Mouse (Mus musculus): Measurements from ENCODE around the gene Cdk6. TPM values are rescaled to one million over a fixed set of nuclear protein-coding genes. Genes with fewer than 3 reads are reported as not detected.
A peak's percentile ranks its signal among the peaks of the same experiment; 100 is the strongest.
"Not testable (repeated sequence)": the region's sequence is repeated elsewhere in the genome, so short reads cannot be mapped to it uniquely, and the experiment has no call there.

Gene Cdk6
- polyA plus RNA-seq (2015; fragmentation: Nextera tagmentation; extraction: Ambion mirVana): 31.7 and 45.4 TPM in 2 replicates

DNA sequence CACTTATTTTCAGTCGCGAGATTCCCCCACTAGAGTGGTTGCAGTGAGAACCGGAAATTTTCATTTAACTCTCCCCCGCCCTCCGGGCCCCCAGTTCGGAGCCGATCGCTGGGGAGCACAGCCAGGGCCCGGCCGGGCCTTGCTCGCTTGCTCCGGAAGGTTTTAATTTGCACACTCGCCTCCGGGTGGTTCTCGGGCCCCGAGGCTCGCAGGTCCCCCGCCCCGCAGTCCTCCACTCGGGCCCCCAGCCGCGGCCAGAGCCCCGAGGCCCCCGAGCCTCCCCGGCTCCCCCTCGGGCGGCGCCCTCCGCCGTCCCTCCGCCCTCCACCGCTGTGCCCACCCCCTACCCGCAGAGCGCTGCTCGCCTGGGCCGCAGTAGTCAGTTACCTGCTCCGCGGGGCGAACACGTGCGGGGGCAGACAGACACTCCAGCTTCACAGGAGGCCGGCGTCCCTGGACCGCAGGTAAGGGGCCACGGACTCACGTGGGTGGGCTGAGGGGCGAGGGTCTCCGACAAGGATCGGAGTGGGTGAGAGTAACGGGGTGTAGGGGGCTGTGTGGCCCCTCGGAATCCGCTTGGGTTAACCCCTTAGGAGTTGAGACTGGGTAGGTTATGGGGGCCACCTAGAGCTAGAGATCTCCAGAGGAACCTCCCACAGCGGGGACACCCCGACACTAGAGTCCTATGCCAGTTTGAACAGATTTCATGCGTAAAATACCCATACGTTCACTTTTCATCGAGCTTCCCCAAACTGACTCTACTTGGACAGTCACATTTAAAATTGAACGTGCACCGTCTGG is at the start of gene Cdk6:
Gene Cdk6 (plus strand): TSS at position 375 of the 801 bp plus-strand sequence.
- WGBS: under 1% methylated on average over 52 of the region's 59 CpGs
- Histone ChIP-seq H3K9ac (peak within 1 kb of the TSS; percentile 83), H3K4me2 (peak within 1 kb of the TSS; percentile 83), H3K36me3 (no peaks in the 10 kb centered on the region), H3K27ac (peak within 1 kb of the TSS; percentile 94), H3K9me3 (replicated peaks) (no peaks in the 10 kb centered on the region), H3K4me3 (peak within 1 kb of the TSS; percentile 84), H3K27me3 (no peaks in the 10 kb centered on the region), H3K4me1 (replicated peaks) (peaks cover 2% of the 10 kb centered on the region; the same call in 1 of the 2 replicates)
- peak; percentile 38 for ATAC-seq (replicated peaks; ENCODE audit: insufficient number of reproducible peaks, insufficient read depth, low FRiP score, low read depth)

DNA sequence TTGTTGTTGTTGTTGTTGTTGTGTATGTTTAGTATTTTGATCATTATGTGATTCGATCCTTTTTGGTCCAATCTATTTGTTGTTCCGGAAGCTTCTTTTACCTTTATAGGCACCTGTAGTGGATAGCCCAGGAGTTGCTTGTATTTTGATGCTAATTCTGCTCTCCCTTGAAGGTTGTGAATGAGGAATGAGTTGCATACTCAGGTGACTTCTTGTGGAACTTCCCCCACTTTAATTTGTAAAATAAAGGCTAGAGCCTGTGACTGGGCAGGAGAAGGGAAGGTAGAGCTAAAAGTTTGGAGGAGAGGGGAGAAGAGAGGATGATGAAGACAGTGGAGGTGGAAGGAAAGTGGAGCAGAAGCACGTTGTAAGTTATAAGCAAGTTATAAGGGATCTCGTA is 47.6 kb upstream of the Cdk6 start:
- Histone ChIP-seq H3K36me3 (no peaks in the 10 kb centered on the region), H3K27ac (no peak overlapping the region), H3K4me2 (no peak overlapping the region), H3K4me1 (replicated peaks) (no peaks in the 10 kb centered on the region), H3K9ac (no peak overlapping the region), H3K27me3 (no peaks in the 10 kb centered on the region), H3K9me3 (replicated peaks) (no peaks in the 10 kb centered on the region), H3K4me3 (no peak overlapping the region)
- ATAC-seq (replicated peaks; ENCODE audit: insufficient number of reproducible peaks, insufficient read depth, low FRiP score, low read depth): no peak
- WGBS: 87% methylated on average over 4 of the region's 4 CpGs

DNA sequence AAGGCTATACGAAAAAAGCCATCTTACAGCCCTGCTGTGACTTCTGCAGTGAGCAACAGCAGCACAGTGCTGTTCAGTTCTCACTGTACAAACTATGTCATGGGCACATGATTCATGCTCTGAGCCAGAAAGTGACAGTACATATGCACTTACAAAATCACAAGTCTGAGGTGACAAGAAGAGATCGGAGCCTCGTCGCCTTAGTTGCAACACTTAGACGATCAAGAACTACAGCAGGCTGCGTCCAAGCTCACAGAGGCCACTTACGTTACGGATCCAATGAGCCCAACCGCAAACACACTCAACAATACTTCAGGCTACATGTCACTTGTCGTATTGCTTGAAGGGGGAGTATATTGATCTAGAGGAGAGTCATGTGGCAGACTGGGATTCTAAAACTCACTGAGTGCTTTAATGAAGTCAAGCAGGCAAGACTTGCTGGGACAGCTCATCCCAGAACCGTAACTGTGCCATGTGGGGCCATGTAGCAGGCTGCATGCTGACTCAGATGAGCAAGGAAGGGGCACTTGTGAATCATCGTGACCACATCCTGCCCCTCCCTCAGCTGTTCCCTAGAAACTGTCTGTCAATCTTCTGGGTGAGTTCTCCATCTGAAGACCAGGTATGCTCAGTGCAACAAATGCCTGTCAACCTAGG is 40.4 kb upstream of the Cdk6 start:
- no peaks in the 10 kb centered on the region for H3K27me3 ChIP-seq
- WGBS: 67% methylated on average over 12 of the region's 12 CpGs
- H3K36me3 ChIP-seq: no peaks in the 10 kb centered on the region
- H3K4me2 ChIP-seq: no peak overlapping the region
- no peak overlapping the region for H3K4me3 ChIP-seq
- no peaks in the 10 kb centered on the region for H3K9me3 ChIP-seq (replicated peaks)
- ATAC-seq (replicated peaks; ENCODE audit: insufficient number of reproducible peaks, insufficient read depth, low FRiP score, low read depth): no peak
- H3K4me1 ChIP-seq (replicated peaks): no peaks in the 10 kb centered on the region; the same call in 1 of the 2 replicates
- H3K27ac ChIP-seq: no peak overlapping the region
- no peak overlapping the region for H3K9ac ChIP-seq

DNA sequence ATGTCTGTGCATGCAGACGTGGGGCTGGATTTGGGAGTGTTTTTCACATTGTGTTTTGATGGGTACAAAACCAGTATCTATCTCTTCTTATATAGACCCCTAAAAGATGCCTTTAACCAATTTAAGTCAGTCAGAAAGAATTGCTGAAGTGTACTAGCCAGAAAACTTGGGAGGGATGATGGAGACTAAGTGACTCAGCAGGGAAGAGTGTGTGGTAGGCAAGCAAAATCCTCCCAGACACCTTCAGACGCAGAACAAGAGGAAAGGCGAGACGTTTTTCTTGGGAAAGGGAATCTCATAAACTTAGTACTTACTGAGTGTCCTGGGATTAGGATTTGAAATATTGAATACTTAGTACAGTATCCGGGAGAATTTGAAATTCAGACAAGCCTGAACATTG is 39.8 kb upstream of the Cdk6 start:
- no peak overlapping the region for H3K4me3 ChIP-seq
- H3K9ac ChIP-seq: no peak overlapping the region
- no peaks in the 10 kb centered on the region for H3K27me3 ChIP-seq
- H3K27ac ChIP-seq: no peak overlapping the region
- WGBS: 62% methylated on average over 5 of the region's 5 CpGs
- ATAC-seq (replicated peaks; ENCODE audit: insufficient number of reproducible peaks, insufficient read depth, low FRiP score, low read depth): no peak
- no peaks in the 10 kb centered on the region for H3K9me3 ChIP-seq (replicated peaks)
- H3K4me2 ChIP-seq: no peak overlapping the region
- H3K36me3 ChIP-seq: no peaks in the 10 kb centered on the region
- H3K4me1 ChIP-seq (replicated peaks): no peaks in the 10 kb centered on the region; the same call in 1 of the 2 replicates

DNA sequence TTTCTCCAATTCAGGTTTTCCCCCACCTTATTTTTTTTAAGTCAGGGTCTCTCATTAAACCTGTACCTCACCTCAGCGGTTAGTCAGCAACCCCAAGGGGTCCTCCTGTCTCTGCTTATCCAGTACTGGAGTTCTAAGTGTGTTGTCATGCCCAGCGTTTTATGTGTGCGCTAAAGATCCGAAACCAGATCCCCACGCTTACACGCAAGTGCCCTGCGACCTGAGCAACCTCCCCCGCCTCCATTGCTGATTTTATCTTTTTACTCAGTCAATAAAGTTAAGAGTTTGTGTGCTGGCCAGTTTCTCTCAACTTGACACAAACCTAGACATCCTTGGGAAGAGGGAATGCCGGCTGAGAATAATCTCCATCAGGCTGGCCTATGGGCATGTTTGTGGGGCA is 37.4 kb upstream of the Cdk6 start:
- ATAC-seq (replicated peaks; ENCODE audit: insufficient number of reproducible peaks, insufficient read depth, low FRiP score, low read depth): no peak
- Histone ChIP-seq H3K9ac (no peak overlapping the region), H3K4me2 (no peak overlapping the region), H3K27me3 (no peaks in the 10 kb centered on the region), H3K36me3 (no peaks in the 10 kb centered on the region), H3K4me1 (replicated peaks) (no peaks in the 10 kb centered on the region; the same call in 1 of the 2 replicates), H3K9me3 (replicated peaks) (no peaks in the 10 kb centered on the region), H3K4me3 (no peak overlapping the region), H3K27ac (no peak overlapping the region)
- 87% methylated on average over 9 of the region's 9 CpGs for WGBS

DNA sequence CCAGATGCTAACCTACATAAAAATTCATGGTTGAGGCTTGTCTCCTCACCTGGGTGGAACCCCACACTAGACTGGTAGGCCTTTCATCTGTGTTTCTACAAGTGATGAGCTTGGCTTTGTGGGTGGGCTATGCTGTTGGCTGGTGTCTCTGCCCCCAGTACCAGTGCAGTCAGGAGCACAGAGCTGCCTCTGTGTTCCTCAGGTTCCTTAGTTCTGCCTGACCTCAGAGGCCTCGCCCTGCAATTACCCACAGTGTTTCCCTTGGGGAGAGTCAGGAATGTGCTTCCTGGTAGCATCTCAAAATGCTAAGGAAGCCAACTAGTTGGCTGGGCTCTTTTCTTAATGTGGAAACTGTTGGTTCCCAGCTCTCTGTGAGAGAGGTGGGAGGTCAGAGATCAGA is 35.1 kb upstream of the Cdk6 start:
- Histone ChIP-seq H3K9ac (no peak overlapping the region), H3K27ac (no peak overlapping the region), H3K4me1 (replicated peaks) (no peaks in the 10 kb centered on the region; the same call in 1 of the 2 replicates), H3K4me3 (no peak overlapping the region), H3K36me3 (no peaks in the 10 kb centered on the region), H3K4me2 (no peak overlapping the region), H3K9me3 (replicated peaks) (no peaks in the 10 kb centered on the region), H3K27me3 (no peaks in the 10 kb centered on the region)
- ATAC-seq (replicated peaks; ENCODE audit: insufficient number of reproducible peaks, insufficient read depth, low FRiP score, low read depth): no peak
- 72% methylated on average over 1 of the region's 1 CpGs for WGBS

DNA sequence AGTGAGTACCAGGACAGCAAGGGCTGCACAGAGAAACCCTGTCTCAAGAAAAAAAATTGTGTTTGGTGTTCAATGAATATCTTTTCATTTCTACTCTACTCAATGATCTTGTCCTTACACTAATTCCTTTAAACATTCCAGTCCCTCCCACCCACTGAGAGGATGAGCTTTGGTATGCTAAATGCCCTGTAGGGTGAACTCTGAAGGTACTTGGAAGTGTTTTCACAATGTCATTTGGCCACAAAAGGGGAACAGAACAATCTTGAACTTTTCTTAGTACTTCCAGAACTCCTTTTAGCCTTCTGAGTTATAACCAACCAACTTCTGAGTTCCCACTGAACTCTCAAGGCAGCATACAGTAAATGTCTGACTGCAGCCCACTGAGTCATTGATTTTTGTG is 32.2 kb upstream of the Cdk6 start:
- H3K9me3 ChIP-seq (replicated peaks): no peaks in the 10 kb centered on the region
- no peak overlapping the region for H3K4me3 ChIP-seq
- no peak overlapping the region for H3K27ac ChIP-seq
- no peaks in the 10 kb centered on the region for H3K27me3 ChIP-seq
- no peaks in the 10 kb centered on the region for H3K36me3 ChIP-seq
- no peak for ATAC-seq (replicated peaks; ENCODE audit: insufficient number of reproducible peaks, insufficient read depth, low FRiP score, low read depth)
- H3K4me1 ChIP-seq (replicated peaks): no peaks in the 10 kb centered on the region
- H3K9ac ChIP-seq: no peak overlapping the region
- H3K4me2 ChIP-seq: no peak overlapping the region

DNA sequence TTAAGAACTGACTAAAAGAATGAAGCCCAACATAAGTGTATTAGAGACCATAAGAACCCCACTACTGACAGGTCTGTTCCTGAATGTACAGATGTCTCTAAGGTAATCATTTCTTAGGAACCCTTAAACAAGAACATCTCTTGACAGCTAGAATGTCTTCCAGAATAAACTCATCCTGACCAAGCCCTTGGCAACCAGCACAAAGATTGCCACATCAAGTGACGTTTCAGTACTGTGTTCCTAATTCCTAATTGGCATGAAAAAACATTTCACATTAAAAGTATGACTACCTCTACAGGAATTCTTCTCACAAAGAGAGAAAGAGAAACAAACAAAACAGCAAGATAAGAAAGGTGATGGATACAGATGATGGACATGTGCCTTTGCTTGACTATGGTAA is 31.7 kb upstream of the Cdk6 start:
- Histone ChIP-seq H3K9ac (no peak overlapping the region), H3K4me2 (no peak overlapping the region), H3K27ac (no peak overlapping the region), H3K4me1 (replicated peaks) (no peaks in the 10 kb centered on the region), H3K27me3 (no peaks in the 10 kb centered on the region), H3K4me3 (no peak overlapping the region), H3K9me3 (replicated peaks) (no peaks in the 10 kb centered on the region), H3K36me3 (no peaks in the 10 kb centered on the region)
- 71% methylated on average over 1 of the region's 1 CpGs for WGBS
- ATAC-seq (replicated peaks; ENCODE audit: insufficient number of reproducible peaks, insufficient read depth, low FRiP score, low read depth): no peak

DNA sequence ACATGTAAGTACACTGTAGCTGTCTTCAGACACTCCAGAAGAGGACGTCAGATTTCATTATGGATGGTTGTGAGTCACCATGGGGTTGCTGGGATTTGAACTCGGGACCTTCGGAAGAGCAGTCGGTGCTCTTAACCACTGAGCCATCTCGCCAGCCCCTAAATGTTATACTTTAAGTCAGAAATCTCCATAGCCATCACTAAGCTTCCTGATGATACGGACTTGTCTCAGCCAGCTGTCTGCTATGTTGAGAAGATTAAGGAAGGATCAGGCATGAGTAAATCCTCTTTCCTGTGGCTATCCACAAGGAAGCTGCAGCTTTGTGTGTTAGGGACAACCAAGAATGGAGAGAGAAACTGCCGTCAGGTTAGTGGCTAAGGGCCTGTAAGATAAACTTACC is 30.1 kb upstream of the Cdk6 start:
- not testable (repeated sequence) for H3K36me3 ChIP-seq; H3K9me3 ChIP-seq (replicated peaks); H3K9ac ChIP-seq; H3K4me1 ChIP-seq (replicated peaks); H3K27me3 ChIP-seq; H3K27ac ChIP-seq; H3K4me2 ChIP-seq; ATAC-seq (replicated peaks; ENCODE audit: insufficient number of reproducible peaks, insufficient read depth, low FRiP score, low read depth); H3K4me3 ChIP-seq
- 80% methylated on average over 7 of the region's 7 CpGs for WGBS

DNA sequence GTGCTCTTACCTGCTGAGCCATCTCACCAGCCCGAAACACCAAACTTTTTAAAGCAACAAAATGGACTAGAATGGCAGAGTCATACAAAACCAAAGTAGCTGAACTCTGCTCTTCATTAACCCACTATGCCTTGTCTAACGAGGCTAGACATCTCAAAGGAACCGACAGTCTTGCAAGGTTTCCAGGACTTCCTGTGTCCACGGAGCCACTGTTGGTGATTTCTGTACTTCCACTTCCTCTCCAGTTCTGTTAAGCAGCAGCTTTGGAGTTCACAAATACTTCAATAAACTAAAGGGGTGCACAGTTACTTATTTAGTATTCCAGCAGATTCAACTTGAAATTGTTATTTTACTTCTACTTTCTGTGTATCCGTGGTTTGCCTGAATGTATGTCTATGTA is 23.6 kb upstream of the Cdk6 start:
- H3K36me3 ChIP-seq; H3K9ac ChIP-seq; H3K27me3 ChIP-seq; H3K4me2 ChIP-seq; H3K9me3 ChIP-seq (replicated peaks); H3K4me3 ChIP-seq; H3K4me1 ChIP-seq (replicated peaks); H3K27ac ChIP-seq; ATAC-seq (replicated peaks; ENCODE audit: insufficient number of reproducible peaks, insufficient read depth, low FRiP score, low read depth): not testable (repeated sequence)
- WGBS: 72% methylated on average over 5 of the region's 5 CpGs

DNA sequence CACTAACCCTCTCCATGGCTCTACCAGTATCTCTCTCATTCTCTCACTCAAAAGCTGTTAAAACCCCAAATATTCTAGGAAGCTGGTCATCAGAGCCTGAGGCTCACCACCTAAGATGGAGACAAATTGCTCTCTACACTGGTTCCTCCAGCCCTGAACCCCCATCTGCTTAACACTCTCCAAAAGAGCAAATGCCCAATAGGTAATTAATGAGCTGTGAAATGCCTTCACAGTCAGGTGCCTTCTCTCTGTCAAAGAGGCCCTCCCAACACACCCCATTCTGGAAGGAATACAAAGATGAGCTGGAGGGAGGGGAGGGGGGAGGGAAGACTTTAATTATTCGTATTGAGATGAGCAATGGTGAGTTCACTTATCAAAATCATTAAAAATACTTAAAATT is 21.1 kb upstream of the Cdk6 start:
- Histone ChIP-seq H3K9me3 (replicated peaks) (no peaks in the 10 kb centered on the region), H3K27ac (no peak overlapping the region), H3K4me3 (no peak overlapping the region), H3K4me2 (no peak overlapping the region), H3K27me3 (no peaks in the 10 kb centered on the region), H3K9ac (no peak overlapping the region), H3K4me1 (replicated peaks) (0 out of 2 replicates have a peak, but pooled peaks cover 2% of the 10 kb centered on the region), H3K36me3 (no peaks in the 10 kb centered on the region)
- 38% methylated on average over 1 of the region's 1 CpGs for WGBS
- no peak for ATAC-seq (replicated peaks; ENCODE audit: insufficient number of reproducible peaks, insufficient read depth, low FRiP score, low read depth)

DNA sequence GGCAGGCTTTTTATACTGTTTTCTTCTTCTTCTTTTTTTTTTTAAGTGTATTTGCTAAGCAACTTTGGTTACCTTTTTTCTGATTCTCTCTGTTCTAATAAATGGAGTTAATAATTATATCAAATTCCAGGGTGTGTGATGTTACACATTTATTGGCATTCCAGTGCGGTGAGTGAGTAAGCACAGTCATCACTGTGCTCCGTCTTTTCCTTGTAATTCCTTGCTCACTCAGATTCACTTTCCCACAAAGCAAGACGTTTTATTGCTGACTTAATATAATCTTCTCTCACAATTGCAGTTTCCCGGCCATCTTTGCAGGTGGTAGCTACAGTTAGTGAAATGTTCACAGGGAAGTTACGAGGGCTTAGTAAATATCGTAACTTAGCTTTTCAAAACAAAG is 19.2 kb upstream of the Cdk6 start:
- H3K4me1 ChIP-seq (replicated peaks): 0 out of 2 replicates have a peak, but pooled peaks cover 5% of the 10 kb centered on the region
- 85% methylated on average over 6 of the region's 6 CpGs for WGBS
- no peak overlapping the region for H3K4me3 ChIP-seq
- no peak overlapping the region for H3K9ac ChIP-seq
- H3K4me2 ChIP-seq: no peak overlapping the region
- no peaks in the 10 kb centered on the region for H3K9me3 ChIP-seq (replicated peaks)
- H3K36me3 ChIP-seq: no peaks in the 10 kb centered on the region
- no peak for ATAC-seq (replicated peaks; ENCODE audit: insufficient number of reproducible peaks, insufficient read depth, low FRiP score, low read depth)
- no peaks in the 10 kb centered on the region for H3K27me3 ChIP-seq
- no peak overlapping the region for H3K27ac ChIP-seq
